In genomic region chr8:89042118-89042460, GRCm38 (mm10) we compare ENCODE assay signal across 8 mouse cellular contexts. TPM values are rescaled to one million over a fixed set of nuclear protein-coding genes. Genes with fewer than 3 reads are reported as not detected.
DNase-seq lines count a peak whose midpoint lies in the region; ATAC-seq and TF ChIP-seq lines count a peak whose summit lies in the region.

No protein-coding gene starts in this region.

- H3K36me3 ChIP-seq in G1E (replicated peaks) = no peaks in the 10 kb centered on the region
- no peaks in the 10 kb centered on the region for H3K36me3 ChIP-seq in heart, embryonic 13.5 days
- no peaks in the 10 kb centered on the region for H3K36me3 ChIP-seq in limb, embryonic 14.5 days (ENCODE audit: control insufficient read depth, insufficient read depth, low read length)
- no peaks in the 10 kb centered on the region for H3K36me3 ChIP-seq in stomach, embryonic 16.5 days (ENCODE audit: control insufficient read depth, insufficient read depth, low read length)

- peak overlapping the region; percentile 94 for H3K9ac ChIP-seq in heart, embryonic 13.5 days
- peak overlapping the region; percentile 97 for H3K9ac ChIP-seq in limb, embryonic 14.5 days (ENCODE audit: low read depth, low read length, severe bottlenecking)
- H3K9ac ChIP-seq in stomach, embryonic 16.5 days (ENCODE audit: low read length) = peak overlapping the region; percentile 73

- no peak for TF ChIP-seq POLR2A in limb, embryonic 14.5 days (IDR thresholded peaks at IDR 0.05; ENCODE audit: borderline replicate concordance, extremely low read depth, insufficient read depth, insufficient read length)

- DNase-seq in heart, adult 11 months = peak; percentile 92
- no peak for DNase-seq in heart, adult 18-20 months
- no peak for DNase-seq in G1E (ENCODE audit: low spot score)
- no peak for DNase-seq in limb, embryonic 14.5 days (ENCODE audit: low spot score)
- DNase-seq in adrenal gland, adult 2 months = no peak
- DNase-seq in lung, postnatal 25 days (ENCODE audit: low spot score) = no peak

- H3K4me3 ChIP-seq in G1E (ENCODE audit: low read depth, low read length) = peak overlapping the region; percentile 23; the same call in 1 of the 2 replicates
- peak overlapping the region; percentile 81 for H3K4me3 ChIP-seq in heart, embryonic 13.5 days
- H3K4me3 ChIP-seq in limb, embryonic 14.5 days (replicated peaks; ENCODE audit: low read length) = peak overlapping the region; percentile 68
- H3K4me3 ChIP-seq in stomach, embryonic 16.5 days (replicated peaks; ENCODE audit: low read length) = peak overlapping the region; percentile 55

- ATAC-seq in G1E (ENCODE audit: extremely low read depth, insufficient number of reproducible peaks, low FRiP score, poor library complexity, severe bottlenecking) = no peak
- ATAC-seq in heart, embryonic 13.5 days (ENCODE audit: extremely low read depth, insufficient number of reproducible peaks, low FRiP score, low TSS enrichment) = no peak
- ATAC-seq in limb, embryonic 14.5 days (ENCODE audit: low FRiP score, low read depth) = no peak
- ATAC-seq in stomach, embryonic 16.5 days (ENCODE audit: insufficient read depth, low FRiP score) = no peak

- H3K27ac ChIP-seq in heart, embryonic 13.5 days (replicated peaks) = peak overlapping the region; percentile 93
- H3K27ac ChIP-seq in limb, embryonic 14.5 days (replicated peaks; ENCODE audit: low read depth, low read length) = peak overlapping the region; percentile 98
- H3K27ac ChIP-seq in stomach, embryonic 16.5 days (ENCODE audit: low read length) = peak overlapping the region; percentile 42; the same call in 1 of the 2 replicates

- no peaks in the 10 kb centered on the region for H3K27me3 ChIP-seq in G1E (ENCODE audit: insufficient read depth, low read length)
- H3K27me3 ChIP-seq in heart, embryonic 13.5 days (replicated peaks) = peaks cover 51% of the 10 kb centered on the region
- peaks cover 22% of the 10 kb centered on the region for H3K27me3 ChIP-seq in limb, embryonic 14.5 days (ENCODE audit: control insufficient read depth, insufficient read depth, low read length)
- H3K27me3 ChIP-seq in stomach, embryonic 16.5 days (ENCODE audit: control insufficient read depth, insufficient read depth, low read length) = peaks cover 73% of the 10 kb centered on the region

- under 1% methylated on average over 35 of the region's 35 CpGs for WGBS in heart, embryonic 13.5 days
- under 1% methylated on average over 34 of the region's 35 CpGs for WGBS in limb, embryonic 14.5 days
- 0% methylated on average over 35 of the region's 35 CpGs for WGBS in stomach, embryonic 16.5 days

- H3K4me2 ChIP-seq in heart, embryonic 13.5 days = peak overlapping the region; percentile 92
- H3K4me2 ChIP-seq in limb, embryonic 14.5 days (replicated peaks; ENCODE audit: low read depth, low read length, severe bottlenecking) = peak overlapping the region; percentile 79
- peak overlapping the region; percentile 92 for H3K4me2 ChIP-seq in stomach, embryonic 16.5 days (ENCODE audit: low read depth, low read length)

- H3K9me3 ChIP-seq in G1E (replicated peaks) = peaks cover 71% of the 10 kb centered on the region
- no peaks in the 10 kb centered on the region for H3K9me3 ChIP-seq in heart, embryonic 13.5 days
- no peaks in the 10 kb centered on the region for H3K9me3 ChIP-seq in limb, embryonic 14.5 days (ENCODE audit: control insufficient read depth, low read length)
- H3K9me3 ChIP-seq in stomach, embryonic 16.5 days (replicated peaks; ENCODE audit: control insufficient read depth, low read length) = no peaks in the 10 kb centered on the region

- no peak for TF ChIP-seq CTCF in G1E (IDR thresholded peaks at IDR 0.05; ENCODE audit: low read depth, low read length)

- H3K4me1 ChIP-seq in G1E (ENCODE audit: insufficient read depth, low read depth, low read length) = no peaks in the 10 kb centered on the region
- H3K4me1 ChIP-seq in heart, embryonic 13.5 days = peaks cover 38% of the 10 kb centered on the region
- peaks cover 5% of the 10 kb centered on the region for H3K4me1 ChIP-seq in limb, embryonic 14.5 days (ENCODE audit: control insufficient read depth, insufficient read depth, low read length)
- peaks cover 31% of the 10 kb centered on the region for H3K4me1 ChIP-seq in stomach, embryonic 16.5 days (ENCODE audit: control insufficient read depth, insufficient read depth, low read length)

RNA-seq across cellular contexts. Expression of gene Sall1, which starts 1.9 kb away (rescaled TPM):
- total RNA-seq in heart, adult 18-20 months (2021) = 1 to 10 TPM in 1 of 2 experiments, under 1 TPM in 1; 0.87 to 1.3 TPM
- not detected in 2 replicates for total RNA-seq in G1E (2014; fragmentation: Nextera tagmentation)
- 0.05 and 0.06 TPM in 2 replicates for total RNA-seq in G1E (2017)
- polyA plus RNA-seq in G1E (2012) = not detected in 2 replicates
- 3.9 and 4.1 TPM in 2 replicates for polyA plus RNA-seq in heart, embryonic 13.5 days (2015; fragmentation: Nextera tagmentation; extraction: Ambion mirVana)
- polyA plus RNA-seq in limb, embryonic 14.5 days (2012; rRNA removed) = 13.6 and 17.9 TPM in 2 replicates
- polyA plus RNA-seq in limb, embryonic 14.5 days (2014; fragmentation: Nextera tagmentation; extraction: Ambion mirVana) = 8.4 and 11.2 TPM in 2 replicates
- polyA plus RNA-seq in stomach, embryonic 16.5 days (2015; fragmentation: Nextera tagmentation; extraction: Ambion mirVana) = 1.1 and 1.5 TPM in 2 replicates
- under 1 TPM in 1 of 2 experiments, not detected in 1; 0.17 TPM for total RNA-seq in adrenal gland, adult 2 months (2021)
- polyA plus RNA-seq in adrenal gland, adult 2 months (2012; rRNA removed) = 0.02 TPM in 1 of 2 replicates, not detected in the other

Comparison
In these comparisons a context has a peak if more than half of its experiments do, and no peak if none do; other contexts are left out.
1. H3K4me3 ChIP-seq: peak in every context shown above with its lines; median percentile 81 in heart, embryonic 13.5 days; 68 in limb, embryonic 14.5 days; 55 in stomach, embryonic 16.5 days; 23 in G1E.
2. H3K27ac ChIP-seq: peak in every context shown above with its lines; median percentile 98 in limb, embryonic 14.5 days; 93 in heart, embryonic 13.5 days; 42 in stomach, embryonic 16.5 days.